Mouse (Mus musculus) kidney, postnatal 10 days (tissue): ENCODE results near the gene Gm17545.
"Not testable (repeated sequence)": the region's sequence is repeated elsewhere in the genome, so short reads cannot be mapped to it uniquely, and the experiment has no call there.

Experiments
- DNase-seq: peaks from one replicate; pipeline ENCODE4 v3.0.0; 2021; ENCODE audit warnings: mixed read lengths

Gene Gm17545

DNA sequence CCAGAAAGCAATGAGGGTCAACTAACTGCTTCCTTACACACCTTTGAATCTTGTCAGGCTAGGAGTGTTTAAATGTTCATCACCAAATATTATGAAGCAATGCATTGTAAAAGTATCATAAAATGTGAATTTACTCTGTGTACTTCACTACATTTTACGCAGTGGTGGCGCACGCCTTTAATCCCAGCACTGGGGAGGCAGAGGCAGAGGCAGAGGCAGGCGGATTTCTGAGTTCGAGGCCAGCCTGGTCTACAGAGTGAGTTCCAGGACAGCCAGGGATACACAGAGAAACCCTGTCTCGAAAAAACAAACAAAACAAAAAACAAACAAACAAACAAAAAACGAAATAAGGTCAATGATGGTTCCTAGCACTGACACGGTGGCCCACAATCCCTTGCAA, at the start of gene Gm17545:
Gm17545 (plus strand) TSS at position 301 of the 400 bp plus-strand sequence.
- DNase-seq, result not testable (repeated sequence)

DNA sequence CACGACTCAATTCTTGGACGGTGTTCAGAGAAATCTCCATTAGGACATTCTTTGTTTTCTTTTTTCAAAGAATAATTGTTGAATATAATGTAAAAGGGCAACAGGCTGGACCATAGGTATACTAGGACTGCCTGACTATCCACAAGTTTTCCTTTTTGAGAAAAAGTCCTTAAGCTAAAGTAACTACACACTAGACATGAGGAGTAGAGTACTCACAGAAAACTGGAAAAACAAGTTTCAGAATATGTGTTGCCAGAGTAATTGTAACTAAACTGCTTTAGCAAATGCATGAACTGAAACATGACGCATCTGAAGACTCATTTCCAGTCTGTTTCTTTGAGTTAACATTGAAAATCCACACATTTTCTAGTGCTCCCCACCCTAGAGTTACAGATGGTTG, 48.7 kb upstream of the Gm17545 start:
- DNase-seq, result no peak

GRCm38 (mm10) chr9:22407633-22408032, 46.5 kb upstream of the Gm17545 start:
- DNase-seq, result not testable (repeated sequence)

GRCm38 (mm10) chr9:22408344-22408743, 45.7 kb upstream of the Gm17545 start:
- DNase-seq, result not testable (repeated sequence)

DNA sequence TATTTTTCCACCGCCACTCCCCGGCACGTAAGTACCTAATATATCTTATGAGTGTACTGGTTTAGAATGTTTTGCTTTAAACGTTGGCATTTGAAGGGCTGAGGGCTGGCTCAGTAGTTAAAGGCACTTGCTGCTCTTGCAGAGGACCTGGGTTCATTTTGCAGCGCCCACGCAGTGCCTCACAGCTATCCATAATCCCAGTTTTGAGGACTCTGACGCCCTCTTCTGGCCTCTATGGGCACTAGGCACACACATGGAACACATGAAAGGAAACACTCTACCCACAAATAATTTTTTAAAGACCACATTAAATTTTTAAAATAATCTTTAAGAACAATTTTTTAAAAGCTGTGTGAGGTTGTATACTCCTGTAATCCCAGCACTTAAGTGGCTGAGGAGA, 44.6 kb upstream of the Gm17545 start:
- no peak for DNase-seq

- peak; percentile 98 for DNase-seq
These were observed 42.9 kb upstream of the Gm17545 start, which contains the start of gene 9530077C05Rik for GRCm38 (mm10) chr9:22411002-22411857. 9530077C05Rik (plus strand) TSS chr9:22411513.

GRCm38 (mm10) chr9:22416187-22416586, 37.9 kb upstream of the Gm17545 start:
- no peak for DNase-seq

DNA sequence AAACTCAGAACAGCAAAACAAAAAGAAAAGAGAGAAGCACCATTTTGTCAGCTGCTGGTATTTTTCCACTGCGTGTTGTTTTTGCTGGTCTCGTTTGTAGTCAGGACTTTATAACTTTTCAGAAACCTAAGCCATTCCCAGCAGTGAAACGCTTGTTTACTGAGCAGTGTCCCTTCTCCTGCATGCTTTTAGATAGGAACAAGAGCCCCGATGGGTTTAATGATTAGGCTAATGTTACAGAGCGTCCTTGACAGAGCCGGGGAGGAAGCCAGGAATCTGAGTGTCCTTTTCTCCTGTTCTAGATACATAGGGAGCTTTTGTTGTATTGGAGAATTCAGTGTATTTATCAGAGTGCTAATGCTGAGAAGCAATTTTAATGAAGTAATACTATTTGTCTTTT, 36.5 kb upstream of the Gm17545 start:
- DNase-seq, result no peak

- DNase-seq, result no peak
These were observed 34.2 kb upstream of the Gm17545 start for GRCm38 (mm10) chr9:22419877-22420276.

DNA sequence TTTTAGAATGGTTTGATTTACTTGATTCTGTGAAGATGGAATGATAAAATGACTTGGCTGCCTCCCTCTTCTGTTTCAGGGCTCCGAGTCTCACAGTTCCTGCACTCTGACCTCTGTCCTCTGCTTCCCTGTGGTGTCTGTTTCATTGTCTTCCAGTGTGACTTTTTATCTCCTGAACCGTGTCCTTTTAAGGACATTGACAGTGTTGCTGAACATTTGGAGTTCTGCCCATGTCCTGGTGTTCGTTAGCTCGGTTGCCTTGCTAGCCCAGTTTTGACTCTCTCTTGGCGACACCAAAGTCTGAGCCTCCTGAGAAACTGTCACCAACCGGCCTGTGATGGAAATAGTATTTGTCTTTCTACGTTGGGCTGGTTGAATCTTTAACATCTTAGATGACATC, 33.6 kb upstream of the Gm17545 start:
- DNase-seq, result no peak

GRCm38 (mm10) chr9:22422559-22422958, 31.5 kb upstream of the Gm17545 start:
- no peak for DNase-seq

GRCm38 (mm10) chr9:22423507-22423906, 30.6 kb upstream of the Gm17545 start:
- no peak for DNase-seq

GRCm38 (mm10) chr9:22424196-22424595, 29.9 kb upstream of the Gm17545 start:
- DNase-seq, result no peak

- DNase-seq, result no peak
These were observed 29.4 kb upstream of the Gm17545 start for GRCm38 (mm10) chr9:22424719-22425118.

DNA sequence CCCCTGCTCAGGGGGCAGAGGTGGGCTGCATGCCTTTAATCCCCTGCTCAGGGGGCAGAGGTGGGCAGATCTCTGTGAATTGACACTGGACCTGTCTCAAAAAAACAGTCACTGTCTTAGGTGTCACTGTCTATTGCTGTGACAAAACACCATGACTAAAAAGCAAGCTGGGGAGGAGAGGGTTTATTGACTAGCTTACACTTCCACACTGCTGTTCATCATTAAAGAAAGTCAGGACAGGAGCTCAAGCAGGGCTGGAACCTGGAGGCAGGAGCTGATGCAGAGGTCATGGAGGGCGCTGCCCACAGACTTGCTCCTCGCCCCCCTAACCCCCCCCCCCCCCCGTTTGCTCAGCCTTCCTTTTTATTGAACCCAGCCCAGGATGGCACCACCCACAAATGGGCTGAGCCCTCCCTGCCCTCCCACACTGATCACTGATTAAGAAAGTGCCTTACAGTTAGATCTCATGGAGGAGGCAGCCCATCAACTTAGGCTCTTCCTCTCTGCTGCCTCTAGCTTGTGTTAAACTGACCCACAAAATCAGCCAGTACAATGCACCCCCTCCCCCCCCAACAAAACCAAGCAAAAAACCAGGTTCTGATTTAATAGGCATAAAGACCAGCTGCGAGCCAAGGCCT, 25.9 kb upstream of the Gm17545 start:
- DNase-seq, result no peak

DNA sequence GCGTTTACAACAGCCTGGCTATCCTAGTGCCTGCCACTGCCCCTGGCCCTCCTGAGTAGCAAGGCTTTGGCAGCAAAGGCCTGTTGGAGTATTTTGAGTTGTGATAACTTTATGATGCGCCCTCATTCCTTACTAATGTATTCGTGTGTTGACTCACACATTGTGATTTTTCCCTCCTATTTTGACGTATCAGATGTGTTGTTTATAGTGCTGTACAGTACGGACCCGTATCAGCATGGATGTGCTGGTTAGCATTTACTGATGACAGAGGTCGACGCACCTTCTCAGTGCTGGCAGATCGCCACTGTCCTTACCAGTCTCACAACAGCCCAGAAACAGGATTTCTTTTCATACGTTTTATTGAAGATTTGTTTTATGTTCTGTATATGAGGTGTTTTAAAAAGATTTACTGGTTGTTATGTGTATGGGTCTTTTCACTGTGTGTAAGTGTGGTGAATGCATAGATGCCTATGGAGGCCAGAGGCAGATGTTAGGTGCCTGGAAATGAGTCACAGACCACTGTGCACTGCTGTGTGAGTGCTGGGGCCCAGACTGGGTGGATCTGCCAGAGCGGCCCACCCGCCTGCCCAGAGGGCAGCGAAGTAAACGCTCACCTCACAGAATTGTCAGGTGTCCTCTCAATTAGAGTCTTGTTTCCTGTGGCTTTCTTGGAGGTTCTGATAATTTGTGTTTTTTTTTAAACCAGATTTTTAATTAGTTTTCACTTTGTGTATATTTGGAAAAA, 25.3 kb upstream of the Gm17545 start:
- no peak for DNase-seq

- DNase-seq, result peak; percentile 57
These were observed 24.4 kb upstream of the Gm17545 start for GRCm38 (mm10) chr9:22429533-22430241.

GRCm38 (mm10) chr9:22430315-22430840, 23.7 kb upstream of the Gm17545 start:
- peak; percentile 40 for DNase-seq

GRCm38 (mm10) chr9:22433221-22433620, 20.9 kb upstream of the Gm17545 start:
- no peak for DNase-seq

GRCm38 (mm10) chr9:22434101-22434500, 20.0 kb upstream of the Gm17545 start:
- no peak for DNase-seq

DNA sequence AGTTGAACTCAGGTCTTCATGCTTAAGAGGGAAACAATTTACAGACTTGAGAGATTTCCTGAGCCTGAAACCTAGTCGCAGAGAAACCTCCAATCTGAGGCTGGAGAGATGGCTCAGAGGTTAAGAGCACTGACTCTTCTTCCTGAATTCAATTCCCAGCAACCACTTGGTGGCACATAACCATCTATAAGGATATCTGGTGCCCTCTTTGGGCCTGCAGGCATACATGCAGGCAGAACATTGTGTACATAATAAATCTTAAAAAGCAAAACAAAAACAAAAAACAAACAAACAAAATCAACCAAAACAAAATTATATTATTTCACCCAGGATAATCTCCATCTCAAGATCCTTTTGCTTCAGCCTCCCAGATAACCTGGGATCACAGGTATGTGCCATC, 15.3 kb upstream of the Gm17545 start:
- no peak for DNase-seq

DNA sequence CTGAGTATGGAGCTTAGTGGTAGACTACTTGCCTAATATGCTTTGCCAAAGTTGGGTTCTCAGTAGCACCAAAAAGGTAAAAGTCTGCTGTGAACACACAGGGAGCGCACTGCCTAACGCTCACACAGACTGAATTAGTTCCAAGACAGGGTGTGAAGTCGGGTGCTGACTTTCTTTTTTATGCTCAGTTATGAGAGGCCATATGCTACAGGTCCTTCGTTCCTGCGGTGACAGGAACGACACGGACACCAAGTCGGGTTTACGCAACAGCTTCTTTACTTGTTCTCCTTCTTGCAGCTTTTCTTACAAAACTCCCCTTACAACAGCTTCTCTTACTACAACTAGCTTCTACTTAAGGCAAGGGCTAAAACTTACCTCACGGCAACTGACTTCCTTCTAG, 10.9 kb upstream of the Gm17545 start:
- no peak for DNase-seq

DNA sequence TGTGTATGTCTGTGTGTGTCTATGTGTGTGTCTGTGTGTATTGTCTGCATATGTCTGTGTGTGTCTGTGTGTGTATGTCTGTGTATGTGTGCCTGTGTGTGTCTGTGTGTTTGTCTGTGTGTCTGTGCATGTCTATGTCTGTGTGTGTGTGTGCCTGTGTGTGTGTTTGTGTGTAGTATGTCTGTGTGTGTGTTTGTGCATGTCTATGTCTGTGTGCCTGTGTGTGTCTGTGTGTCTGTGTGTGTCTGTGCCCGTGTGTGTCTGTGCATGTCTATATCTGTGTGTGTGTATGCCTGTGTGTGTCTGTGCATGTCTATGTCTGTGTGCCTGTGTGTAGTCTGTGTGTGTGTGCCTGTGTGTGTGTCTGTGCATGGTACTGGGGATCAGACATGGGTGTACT, 9.0 kb upstream of the Gm17545 start:
- no peak for DNase-seq
